Mouse (Mus musculus) midbrain, postnatal 0 days (tissue): ENCODE data around the gene Aes. TPM values are rescaled to one million over a fixed set of nuclear protein-coding genes. Genes with fewer than 3 reads are reported as not detected.

Experiments
- ATAC-seq: fragments of 200-750 bp; cut with Nextera tagmentation; 2 replicates; pipeline ENCODE4 v1.8.0; 2017; ENCODE audit warnings: moderate number of reproducible peaks, mild to moderate bottlenecking, moderate TSS enrichment, moderate library complexity; ENCODE audit not compliant: low FRiP score
- DNase-seq: peaks from one replicate; pipeline ENCODE4 v3.0.0-alpha.2; 2015; ENCODE audit warnings: low spot score
- H3K27ac ChIP-seq: fragments of 300-500 bp; sonication (generic); 2 replicates; pipeline ENCODE4 v1.5.1; 2014; ENCODE audit warnings: low read depth, mild to moderate bottlenecking, low read length, mixed read lengths
- H3K27me3 ChIP-seq: fragments of 300-500 bp; sonication (generic); 2 replicates; pipeline ENCODE4 v1.6.1; 2014; ENCODE audit warnings: low read length, control low read depth, mixed read lengths; ENCODE audit not compliant: insufficient read depth
- H3K36me3 ChIP-seq: fragments of 300-500 bp; sonication (generic); 2 replicates; pipeline ENCODE4 v1.6.1; 2014; ENCODE audit warnings: low read length, control low read depth, mixed read lengths; ENCODE audit not compliant: insufficient read depth
- H3K4me1 ChIP-seq: fragments of 300-500 bp; sonication (generic); 2 replicates; pipeline ENCODE4 v1.6.1; 2014; ENCODE audit warnings: mild to moderate bottlenecking, control low read depth, antibody characterized with exemption, low read length, mixed read lengths; ENCODE audit not compliant: insufficient read depth
- H3K4me2 ChIP-seq: fragments of 300-500 bp; sonication (generic); 2 replicates; pipeline ENCODE4 v1.6.1; 2014; ENCODE audit warnings: low read depth, mild to moderate bottlenecking, low read length, mixed read lengths; ENCODE audit not compliant: poor library complexity, severe bottlenecking
- H3K4me3 ChIP-seq: fragments of 300-500 bp; sonication (generic); 2 replicates; pipeline ENCODE4 v1.5.1; 2014; ENCODE audit warnings: low read depth, mild to moderate bottlenecking, low read length, moderate library complexity
- H3K9ac ChIP-seq: fragments of 300-500 bp; sonication (generic); replicated peaks from 2 replicates; pipeline ENCODE4 v1.6.1; 2014; ENCODE audit warnings: mild to moderate bottlenecking, low read length, moderate library complexity, mixed read lengths; ENCODE audit not compliant: poor library complexity, severe bottlenecking
- H3K9me3 ChIP-seq: fragments of 300-500 bp; sonication (generic); 2 replicates; pipeline ENCODE4 v1.6.1; 2016; ENCODE audit warnings: low read length, control low read depth
- CTCF ChIP-seq: IDR thresholded peaks from 2 replicates; pipeline ENCODE4 v1.5.1; 2016; ENCODE audit warnings: antibody characterized with exemption, mild to moderate bottlenecking
- WGBS: fragments of 180-500 bp; shearing (Covaris S2); extraction: QIAGEN DNeasy Blood & Tissue Kit; methylation state at CpG from one replicate; pipeline ENCODE4 v1.1.7; 2014; 5-methylcytosine and 5-hydroxymethylcytosine counted together
- polyA plus RNA-seq: library from polyadenylated mRNA; unstranded; fragments of >200 nt; fragmentation: Nextera tagmentation; extraction: Ambion mirVana; gene quantifications from 2 replicates; pipeline ENCODE4 v1.2.1, GENCODE M21; 2015
- total RNA-seq: library from RNA; depleted of rRNA; stranded (reverse); fragments of >200 nt; gene quantifications from 2 replicates; pipeline ENCODE4 v1.2.3, GENCODE M21; 2014

Gene Aes
- total and polyA plus RNA-seq, 2 experiments from 2014 or later, result 662 to 805 TPM

- Histone ChIP-seq H3K9ac (no peak overlapping the region), H3K4me1 (peaks cover 20% of the 10 kb centered on the region), H3K27ac (no peak overlapping the region), H3K4me2 (no peak overlapping the region), H3K9me3 (no peaks in the 10 kb centered on the region), H3K27me3 (no peaks in the 10 kb centered on the region), H3K36me3 (no peaks in the 10 kb centered on the region), H3K4me3 (no peak overlapping the region)
- WGBS, result 92% methylated on average over 13 of the region's 13 CpGs
- TF ChIP-seq CTCF, result no peak
- DNase-seq (no peak), ATAC-seq (no peak)
Measured at GRCm38 (mm10) chr10:81546788-81547571, 12.3 kb upstream of the Aes start.

GRCm38 (mm10) chr10:81548944-81549343, 10.3 kb upstream of the Aes start:
- Histone ChIP-seq H3K4me1 (peaks cover 5% of the 10 kb centered on the region; the same call in 1 of the 2 replicates), H3K27me3 (no peaks in the 10 kb centered on the region), H3K36me3 (no peaks in the 10 kb centered on the region), H3K27ac (no peak overlapping the region), H3K4me3 (no peak overlapping the region), H3K4me2 (no peak overlapping the region), H3K9me3 (no peaks in the 10 kb centered on the region), H3K9ac (no peak overlapping the region)
- DNase-seq, result no peak
- no peak for TF ChIP-seq CTCF
- WGBS, result 71% methylated on average over 5 of the region's 5 CpGs
- no peak for ATAC-seq

- Histone ChIP-seq H3K4me3 (no peak overlapping the region), H3K36me3 (no peaks in the 10 kb centered on the region), H3K9me3 (no peaks in the 10 kb centered on the region), H3K4me2 (no peak overlapping the region), H3K4me1 (0 out of 2 replicates have a peak, but pooled peaks cover 5% of the 10 kb centered on the region), H3K27ac (no peak overlapping the region), H3K27me3 (no peaks in the 10 kb centered on the region), H3K9ac (no peak overlapping the region)
- ATAC-seq, result no peak
- peak; percentile 73 for TF ChIP-seq CTCF
- WGBS, result 12% methylated on average over 7 of the region's 7 CpGs
- DNase-seq, result peak; percentile 39
Measured at GRCm38 (mm10) chr10:81550257-81550656, 9.0 kb upstream of the Aes start.

GRCm38 (mm10) chr10:81551597-81552102, 7.6 kb upstream of the Aes start:
- Histone ChIP-seq H3K4me2 (peak overlapping the region; percentile 32; the same call in 1 of the 2 replicates), H3K4me3 (peak overlapping the region; percentile 17), H3K36me3 (no peaks in the 10 kb centered on the region), H3K9ac (no peak overlapping the region), H3K9me3 (no peaks in the 10 kb centered on the region), H3K27ac (peak overlapping the region; percentile 67), H3K27me3 (no peaks in the 10 kb centered on the region), H3K4me1 (0 out of 2 replicates have a peak, but pooled peaks cover 5% of the 10 kb centered on the region)
- DNase-seq, result peak; percentile 94
- peak; percentile 91 for TF ChIP-seq CTCF
- peak; percentile 91 for ATAC-seq
- 2% methylated on average over 12 of the region's 12 CpGs for WGBS

- Histone ChIP-seq H3K36me3 (no peaks in the 10 kb centered on the region), H3K27me3 (no peaks in the 10 kb centered on the region), H3K27ac (no peak overlapping the region), H3K9me3 (no peaks in the 10 kb centered on the region), H3K4me3 (no peak overlapping the region), H3K9ac (no peak overlapping the region), H3K4me2 (no peak overlapping the region), H3K4me1 (0 out of 2 replicates have a peak, but pooled peaks cover 5% of the 10 kb centered on the region)
- peak; percentile 68 for TF ChIP-seq CTCF
- ATAC-seq (no peak), DNase-seq (no peak)
- 88% methylated on average over 5 of the region's 5 CpGs for WGBS
Measured at GRCm38 (mm10) chr10:81553232-81553631, 6.1 kb upstream of the Aes start.
